Mouse (Mus musculus): ENCODE results near the gene Mrps14.
A peak's percentile ranks its signal among the peaks of the same experiment; 100 is the strongest.

Gene Mrps14

GRCm38 (mm10) chr1:160194529-160195336 lies at the start of gene Mrps14:
Gene Mrps14 (plus strand): TSS chr1:160195215.
- DNase-seq (ENCODE audit: low spot score in 2 of 2), result peak; percentile 95 to 98

DNA sequence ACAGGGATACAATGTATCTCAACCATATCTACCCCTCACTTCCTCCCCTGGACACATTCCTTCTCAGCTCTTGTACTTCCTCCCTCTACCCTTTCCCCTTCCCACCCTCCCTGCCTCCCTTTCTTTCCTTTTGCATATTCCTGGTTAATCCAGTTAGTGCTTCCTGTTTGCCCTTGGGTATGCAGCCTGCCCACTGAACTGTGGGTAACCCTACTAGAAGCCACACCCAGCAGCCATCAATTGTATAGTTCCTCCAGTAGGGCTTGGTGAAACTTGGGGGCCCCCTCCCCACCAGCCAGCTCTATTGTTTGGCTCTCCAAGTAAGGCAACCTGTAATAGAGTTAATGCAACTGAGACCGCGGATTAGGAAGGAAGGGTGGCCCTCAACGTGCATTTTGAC lies 49.4 kb upstream of the Mrps14 start:
- DNase-seq (ENCODE audit: low spot score in 2 of 2), result no peak

DNA sequence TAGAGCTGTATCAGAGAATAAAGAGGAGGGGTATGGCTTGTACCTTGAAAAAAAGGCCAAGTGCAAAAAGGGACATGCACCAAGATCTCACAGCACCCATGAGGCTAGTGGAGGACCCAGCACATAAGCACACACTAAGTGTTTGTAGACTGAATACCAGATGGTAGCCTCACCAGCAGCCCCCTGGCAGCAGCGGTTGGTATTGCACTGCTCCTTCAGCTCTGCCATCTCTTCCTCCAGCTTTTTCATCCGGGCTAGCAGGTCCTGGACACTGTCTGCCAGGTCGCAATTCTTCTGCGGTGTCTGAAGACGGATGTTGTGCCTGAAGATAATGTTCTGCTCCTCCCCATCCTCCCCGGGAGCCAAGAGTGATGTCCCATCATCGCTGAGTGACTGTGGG lies 47.7 kb upstream of the Mrps14 start:
- DNase-seq (ENCODE audit: low spot score in 2 of 2), result no peak

- DNase-seq (ENCODE audit: low spot score in 2 of 2), result no peak
Observed at GRCm38 (mm10) chr1:160149291-160149906, 45.6 kb upstream of the Mrps14 start.

GRCm38 (mm10) chr1:160150726-160151125 lies 44.3 kb upstream of the Mrps14 start:
- no peak for DNase-seq (ENCODE audit: low spot score in 2 of 2)

GRCm38 (mm10) chr1:160153480-160153879 lies 41.5 kb upstream of the Mrps14 start, which contains the start of gene Tnn:
Gene Tnn (minus strand): TSS chr1:160153580.
- no peak for DNase-seq (ENCODE audit: low spot score in 2 of 2)

- no peak for DNase-seq (ENCODE audit: low spot score in 2 of 2)
Observed at GRCm38 (mm10) chr1:160158190-160158589, 36.8 kb upstream of the Mrps14 start.

DNA sequence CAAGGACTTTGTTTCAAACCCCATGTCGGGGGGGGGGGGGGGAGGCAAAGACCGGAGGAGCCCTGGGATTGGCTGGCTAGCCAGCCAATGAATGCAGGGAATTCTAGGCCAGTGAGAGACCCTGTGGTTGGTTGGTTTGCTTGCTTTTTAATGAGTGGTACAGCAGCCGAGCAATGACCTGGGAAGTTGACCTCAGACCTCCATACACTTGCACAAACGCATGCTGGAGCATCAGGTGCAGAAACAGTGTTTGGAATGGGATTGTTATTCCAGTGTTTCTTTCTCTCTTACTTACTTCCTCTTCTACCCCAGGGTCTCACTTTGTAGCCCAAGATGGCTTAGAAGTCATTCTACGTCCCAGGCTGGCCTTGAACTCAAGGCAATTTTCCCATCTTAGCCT lies 28.4 kb upstream of the Mrps14 start:
- no peak for DNase-seq (ENCODE audit: low spot score in 2 of 2)

GRCm38 (mm10) chr1:160176903-160177302 lies 18.1 kb upstream of the Mrps14 start:
- DNase-seq (ENCODE audit: low spot score in 2 of 2), result no peak

GRCm38 (mm10) chr1:160181216-160181615 lies 13.8 kb upstream of the Mrps14 start:
- DNase-seq (ENCODE audit: low spot score in 2 of 2), result no peak

GRCm38 (mm10) chr1:160184506-160184905 lies 10.5 kb upstream of the Mrps14 start:
- no peak for DNase-seq (ENCODE audit: low spot score in 2 of 2)

- no peak for DNase-seq (ENCODE audit: low spot score in 2 of 2)
Observed at GRCm38 (mm10) chr1:160195337-160195663, 285 bp downstream of the Mrps14 start.

DNA sequence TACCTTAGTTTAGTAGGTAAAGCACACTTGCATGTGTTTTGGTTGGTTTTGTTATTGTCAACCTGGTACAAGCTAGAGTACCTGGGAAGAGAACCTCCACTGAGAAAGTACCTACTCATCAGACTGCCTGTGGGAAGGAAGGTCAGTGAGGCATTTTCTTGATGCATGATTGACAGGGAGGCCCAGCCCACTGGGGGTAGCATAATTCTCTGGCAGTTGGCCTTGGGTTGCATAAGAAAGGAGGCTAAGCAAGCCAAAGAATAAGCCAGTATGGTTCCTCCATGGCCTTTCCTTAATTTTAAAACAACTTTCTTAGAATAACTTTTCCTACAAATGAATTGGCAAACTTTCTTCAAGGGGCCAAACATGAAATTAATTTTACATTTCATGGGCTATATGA lies 10.5 kb downstream of the Mrps14 start:
- DNase-seq (ENCODE audit: low spot score in 2 of 2), result no peak

DNA sequence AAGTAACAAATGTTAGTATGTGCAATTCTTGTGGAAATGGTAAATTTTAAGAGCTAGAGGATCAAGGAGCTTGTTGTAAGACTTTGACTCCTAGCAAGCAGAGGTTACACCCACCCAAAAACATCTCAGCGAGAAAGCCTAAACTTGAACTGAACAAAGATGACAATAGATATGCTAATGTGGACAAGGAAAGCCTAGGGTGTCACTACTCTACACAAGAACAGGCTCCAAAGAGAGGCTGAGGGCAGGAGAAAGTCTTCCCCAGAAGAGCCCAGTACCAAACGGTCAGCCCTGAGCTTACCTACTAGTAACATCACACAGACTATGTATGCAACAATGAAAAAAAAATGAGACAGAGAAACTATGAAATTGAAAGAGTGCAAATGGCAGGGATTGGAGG lies 14.8 kb downstream of the Mrps14 start:
- no peak for DNase-seq (ENCODE audit: low spot score in 2 of 2)

DNA sequence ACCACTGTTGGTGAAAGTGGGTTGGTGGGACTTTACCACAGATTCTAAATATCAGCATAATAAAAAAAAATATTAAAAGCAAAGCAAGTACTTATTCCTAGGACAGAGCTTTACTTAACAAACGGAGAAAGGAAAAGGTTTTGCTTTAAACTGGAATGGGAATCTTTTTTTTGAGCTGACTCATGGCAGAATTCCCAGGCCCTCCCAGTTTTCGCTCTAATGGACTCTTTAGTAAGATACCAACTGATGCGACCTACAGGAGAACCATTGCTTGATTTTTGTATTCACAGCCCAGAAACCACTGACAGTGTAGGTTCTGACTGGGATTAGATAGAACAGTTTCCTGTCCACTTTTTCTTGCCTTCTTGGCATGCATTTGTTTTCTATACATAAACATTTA lies 15.6 kb downstream of the Mrps14 start:
- no peak for DNase-seq (ENCODE audit: low spot score in 2 of 2)

DNA sequence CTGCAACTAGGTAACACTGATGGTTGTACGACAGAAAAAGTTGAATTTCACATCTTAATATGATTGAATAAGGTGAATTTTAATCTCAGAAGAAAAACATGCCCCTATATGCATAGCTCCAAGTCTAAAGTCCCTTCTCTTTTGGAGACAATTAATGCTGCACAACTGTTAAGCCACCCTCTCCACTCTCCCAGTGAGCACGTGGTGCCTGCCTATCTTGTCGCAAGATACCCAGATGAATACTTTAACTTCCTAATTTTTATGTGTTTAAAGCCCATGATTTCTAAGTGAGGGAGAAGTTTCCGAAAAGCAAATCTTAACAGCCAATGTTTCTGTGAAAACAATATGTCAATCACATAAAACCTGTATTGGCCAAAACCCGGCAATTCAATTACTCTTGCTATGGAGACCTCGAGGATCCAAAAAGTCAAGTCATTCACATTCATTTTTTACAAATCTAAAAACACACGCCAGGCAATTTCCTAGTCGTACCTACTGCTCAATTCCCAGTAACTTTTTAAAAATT lies 16.6 kb downstream of the Mrps14 start:
- no peak for DNase-seq (ENCODE audit: low spot score in 2 of 2)

DNA sequence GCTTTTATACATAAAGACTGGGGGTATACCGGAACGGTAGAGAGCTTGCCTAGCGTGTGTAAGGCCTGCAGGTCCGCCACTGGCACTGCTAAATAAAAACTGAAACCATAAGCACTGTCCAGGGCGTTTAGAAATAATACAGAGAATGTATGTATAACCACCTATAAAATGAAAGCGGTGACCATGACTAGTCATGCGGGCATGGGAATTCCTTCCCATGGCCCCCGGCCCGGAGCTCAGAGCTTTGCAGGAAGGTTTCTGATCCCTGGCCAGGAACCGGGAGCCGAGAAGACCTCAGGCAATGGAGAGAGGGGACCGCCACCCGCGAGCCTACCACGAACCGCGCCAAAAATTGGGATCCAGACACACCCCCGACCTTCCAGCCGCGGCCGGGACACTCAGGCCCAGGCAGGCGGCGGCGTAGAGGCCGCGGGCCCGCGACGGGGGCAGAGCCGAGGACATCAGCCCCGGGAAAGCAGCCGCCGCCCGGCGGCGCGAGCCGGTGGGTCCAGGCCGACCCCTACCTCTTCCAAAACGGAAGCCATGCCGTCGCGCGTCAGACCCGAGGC lies 17.2 kb downstream of the Mrps14 start:
- DNase-seq (ENCODE audit: low spot score in 2 of 2), result peak; percentile 52 to 63

GRCm38 (mm10) chr1:160212703-160213669 lies 18.0 kb downstream of the Mrps14 start, which contains the start of gene Cacybp:
Gene Cacybp (minus strand): TSS chr1:160212875.
- DNase-seq (ENCODE audit: low spot score in 2 of 2), result peak; percentile 100

GRCm38 (mm10) chr1:160214171-160214570 lies 19.2 kb downstream of the Mrps14 start:
- DNase-seq (ENCODE audit: low spot score in 2 of 2), result no peak

- DNase-seq (ENCODE audit: low spot score in 2 of 2), result no peak
Observed at GRCm38 (mm10) chr1:160217898-160218297, 22.9 kb downstream of the Mrps14 start.

DNA sequence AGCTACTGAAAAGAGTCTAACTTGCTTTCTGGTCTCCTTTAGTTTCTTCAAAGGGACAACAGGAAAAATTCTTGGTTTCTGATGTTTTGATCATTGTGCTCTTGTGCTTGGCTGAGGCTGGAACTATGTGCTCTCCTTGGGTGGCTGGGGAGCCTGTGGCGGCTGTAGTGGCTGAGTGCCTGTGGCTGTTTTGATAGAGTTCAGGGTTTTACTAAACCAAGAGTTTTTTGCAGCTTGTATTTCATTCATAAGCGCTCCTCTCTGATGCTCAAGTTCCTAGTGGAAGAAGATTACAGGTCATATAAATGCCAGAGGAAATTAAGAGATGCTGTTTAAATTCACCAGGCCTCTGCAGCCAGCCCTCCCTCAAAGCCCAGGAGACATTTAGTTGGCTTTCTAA lies 29.1 kb downstream of the Mrps14 start:
- DNase-seq (ENCODE audit: low spot score in 2 of 2), result no peak

DNA sequence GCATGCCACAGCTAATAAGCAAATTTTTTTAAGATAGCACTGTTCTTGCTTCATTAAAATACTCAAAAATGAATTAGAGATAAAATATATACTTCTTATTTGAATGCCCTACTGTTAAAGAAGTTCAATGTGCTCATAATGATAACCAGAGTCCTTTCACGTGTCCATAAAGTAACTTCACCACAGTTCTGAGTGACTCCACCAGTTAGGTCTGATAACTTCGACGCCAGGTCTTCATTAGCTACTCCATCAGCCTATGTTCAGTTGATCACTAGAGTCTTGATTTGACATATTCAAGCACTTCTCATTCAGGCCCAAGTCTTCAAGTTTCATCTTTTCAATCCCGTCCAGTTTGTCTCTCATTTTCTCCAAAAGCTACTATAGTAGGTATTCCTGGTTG lies 32.2 kb downstream of the Mrps14 start:
- no peak for DNase-seq (ENCODE audit: low spot score in 2 of 2)
